In the genomic region with DNA sequence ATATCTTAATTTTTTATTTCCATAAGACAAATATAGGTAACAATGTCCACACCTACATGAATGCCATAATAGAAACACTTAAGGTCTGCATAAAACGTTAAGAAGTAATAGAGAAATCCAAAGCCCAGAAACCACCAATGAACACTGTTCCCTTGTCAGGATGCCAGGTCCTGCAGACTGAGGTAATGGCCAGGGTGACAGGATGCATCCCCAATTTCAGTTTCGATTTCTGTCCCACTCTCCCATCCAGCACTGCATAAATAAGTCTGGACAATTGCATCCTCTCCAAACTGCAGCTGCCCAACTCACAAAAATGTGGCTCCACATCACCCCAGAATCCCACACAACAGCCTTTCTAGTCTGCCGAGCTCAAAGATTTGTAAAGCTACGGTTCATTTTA, we compare ENCODE assay signal across 8 mouse cellular contexts. TPM values are rescaled to one million over a fixed set of nuclear protein-coding genes. Genes with fewer than 3 reads are reported as not detected.
DNase-seq lines count a peak whose midpoint lies in the region; ATAC-seq and TF ChIP-seq lines count a peak whose summit lies in the region.

No protein-coding gene starts in this region.

- no peak for TF ChIP-seq POLR2A in bone marrow macrophage, adult 2 months (IDR thresholded peaks at IDR 0.05; ENCODE audit: borderline replicate concordance, low read depth, low read length)
- TF ChIP-seq POLR2A in small intestine, adult 2 months (IDR thresholded peaks at IDR 0.05; ENCODE audit: low read depth, low read length) = no peak

- TF ChIP-seq CTCF in bone marrow macrophage, adult 2 months (IDR thresholded peaks at IDR 0.05; ENCODE audit: low read depth, low read length) = no peak
- no peak for TF ChIP-seq CTCF in small intestine, adult 2 months (IDR thresholded peaks at IDR 0.05; ENCODE audit: extremely low read depth, insufficient read length, insufficient replicate concordance, low read depth, low read length)

- H3K4me1 ChIP-seq in bone marrow macrophage, adult 2 months (ENCODE audit: control insufficient read depth, insufficient read depth, low read length) = peaks cover 30% of the 10 kb centered on the region
- H3K4me1 ChIP-seq in heart, embryonic 16.5 days (ENCODE audit: control insufficient read depth, insufficient read depth, low read length) = peaks cover 29% of the 10 kb centered on the region
- peaks cover 34% of the 10 kb centered on the region for H3K4me1 ChIP-seq in liver, embryonic 11.5 days (replicated peaks; ENCODE audit: control insufficient read depth, insufficient read depth, low read length)
- peaks cover 10% of the 10 kb centered on the region; the same call in 1 of the 2 replicates for H3K4me1 ChIP-seq in small intestine, adult 2 months (ENCODE audit: control insufficient read depth, insufficient read depth, insufficient read length, low read length)

- peak overlapping the region; percentile 35 for H3K4me3 ChIP-seq in bone marrow macrophage, adult 2 months (ENCODE audit: insufficient read depth, low read length)
- peak overlapping the region; percentile 27 for H3K4me3 ChIP-seq in heart, embryonic 16.5 days (ENCODE audit: low read length)
- H3K4me3 ChIP-seq in liver, embryonic 11.5 days (ENCODE audit: low read depth, low read length) = peak overlapping the region; percentile 78
- peak overlapping the region; percentile 36; the same call in 1 of the 2 replicates for H3K4me3 ChIP-seq in small intestine, adult 2 months (ENCODE audit: low read depth, low read length)

- DNase-seq in 3T3-L1 (ENCODE audit: low read depth, low spot score) = peak; percentile 58
- no peak for DNase-seq in liver, embryonic 11.5 days (ENCODE audit: low spot score)
- DNase-seq in retina, embryonic 14.5 days (ENCODE audit: low spot score) = no peak
- no peak for DNase-seq in embryo, embryonic 11 days
- DNase-seq in ovary, adult 18-20 months (ENCODE audit: low spot score) = no peak

- H3K36me3 ChIP-seq in heart, embryonic 16.5 days (ENCODE audit: control insufficient read depth, insufficient read depth) = peaks cover 20% of the 10 kb centered on the region
- peaks cover 20% of the 10 kb centered on the region for H3K36me3 ChIP-seq in liver, embryonic 11.5 days (ENCODE audit: control insufficient read depth, insufficient read depth, low read length)
- H3K36me3 ChIP-seq in small intestine, adult 2 months (ENCODE audit: control insufficient read depth, insufficient read depth, low read length) = peaks cover 30% of the 10 kb centered on the region

- WGBS in heart, embryonic 16.5 days = 60% methylated on average over 4 of the region's 4 CpGs
- 68% methylated on average over 4 of the region's 4 CpGs for WGBS in liver, embryonic 11.5 days
- 24% methylated on average over 4 of the region's 4 CpGs for WGBS in small intestine, adult 2 months

- no peaks in the 10 kb centered on the region for H3K27me3 ChIP-seq in heart, embryonic 16.5 days (ENCODE audit: control insufficient read depth, insufficient read depth, low read length)
- no peaks in the 10 kb centered on the region for H3K27me3 ChIP-seq in liver, embryonic 11.5 days (replicated peaks; ENCODE audit: control insufficient read depth, insufficient read depth, low read length)
- H3K27me3 ChIP-seq in small intestine, adult 2 months (ENCODE audit: control insufficient read depth, insufficient read depth, low read length) = no peaks in the 10 kb centered on the region

- no peaks in the 10 kb centered on the region for H3K9me3 ChIP-seq in heart, embryonic 16.5 days (replicated peaks; ENCODE audit: control insufficient read depth, low read length)
- H3K9me3 ChIP-seq in liver, embryonic 11.5 days (ENCODE audit: control insufficient read depth, low read length) = no peaks in the 10 kb centered on the region

- H3K9ac ChIP-seq in heart, embryonic 16.5 days (ENCODE audit: low read length) = no peak overlapping the region
- peak overlapping the region; percentile 55 for H3K9ac ChIP-seq in liver, embryonic 11.5 days (ENCODE audit: low read depth, low read length)

- no peak for ATAC-seq in heart, embryonic 16.5 days (replicated peaks; ENCODE audit: extremely low read depth, insufficient read depth, low FRiP score)
- ATAC-seq in liver, embryonic 11.5 days (replicated peaks; ENCODE audit: low FRiP score) = no peak

- H3K27ac ChIP-seq in bone marrow macrophage, adult 2 months (ENCODE audit: insufficient read depth, low read depth, low read length) = peak overlapping the region; percentile 42
- H3K27ac ChIP-seq in heart, embryonic 16.5 days (ENCODE audit: low read length) = no peak overlapping the region
- no peak overlapping the region for H3K27ac ChIP-seq in liver, embryonic 11.5 days (ENCODE audit: low read depth, low read length)
- no peak overlapping the region for H3K27ac ChIP-seq in small intestine, adult 2 months (ENCODE audit: insufficient read depth, low read depth, low read length)

- peak overlapping the region; percentile 74 for H3K4me2 ChIP-seq in heart, embryonic 16.5 days (ENCODE audit: low read depth, low read length)
- peak overlapping the region; percentile 82 for H3K4me2 ChIP-seq in liver, embryonic 11.5 days

RNA-seq across cellular contexts. Expression of gene Tut7, which starts 2.8 kb away (rescaled TPM):
- 142 and 148 TPM in 2 replicates for polyA plus RNA-seq in bone marrow macrophage, adult 2 months (2012; ENCODE audit: insufficient read depth, insufficient read length, missing spikeins)
- 32.7 and 36.8 TPM in 2 replicates for polyA plus RNA-seq in heart, embryonic 16.5 days (2015; fragmentation: Nextera tagmentation; extraction: Ambion mirVana)
- polyA plus RNA-seq in liver, embryonic 11.5 days (2014; fragmentation: Nextera tagmentation; extraction: Ambion mirVana) = 68.2 and 69.5 TPM in 2 replicates
- 11.7 and 33.3 TPM in 2 replicates for polyA plus RNA-seq in small intestine, adult 2 months (2012; rRNA removed)

RNA-seq across cellular contexts. Expression of gene Gm49354, which starts 38.1 kb away (rescaled TPM):
- polyA plus RNA-seq in bone marrow macrophage, adult 2 months (2012; ENCODE audit: insufficient read depth, insufficient read length, missing spikeins) = not detected in 2 replicates
- not detected in 2 replicates for polyA plus RNA-seq in heart, embryonic 16.5 days (2015; fragmentation: Nextera tagmentation; extraction: Ambion mirVana)
- not detected in 2 replicates for polyA plus RNA-seq in liver, embryonic 11.5 days (2014; fragmentation: Nextera tagmentation; extraction: Ambion mirVana)
- not detected in 2 replicates for polyA plus RNA-seq in small intestine, adult 2 months (2012; rRNA removed)

RNA-seq across cellular contexts. Expression of gene Isca1, which starts 50.5 kb away (rescaled TPM):
- polyA plus RNA-seq in bone marrow macrophage, adult 2 months (2012; ENCODE audit: insufficient read depth, insufficient read length, missing spikeins) = 29.2 and 32.6 TPM in 2 replicates
- polyA plus RNA-seq in heart, embryonic 16.5 days (2015; fragmentation: Nextera tagmentation; extraction: Ambion mirVana) = 260 and 284 TPM in 2 replicates
- polyA plus RNA-seq in liver, embryonic 11.5 days (2014; fragmentation: Nextera tagmentation; extraction: Ambion mirVana) = 173 and 181 TPM in 2 replicates
- 28.8 and 40.1 TPM in 2 replicates for polyA plus RNA-seq in small intestine, adult 2 months (2012; rRNA removed)

Comparison
In these comparisons a context has a peak if more than half of its experiments do, and no peak if none do; other contexts are left out.
1. H3K4me3 ChIP-seq: peak in every context shown above with its lines; median percentile 78 in liver, embryonic 11.5 days; 36 in small intestine, adult 2 months; 35 in bone marrow macrophage, adult 2 months; 27 in heart, embryonic 16.5 days.